Mouse (Mus musculus) midbrain, postnatal 0 days (tissue): ENCODE results near the gene Brms1. TPM values are rescaled to one million over a fixed set of nuclear protein-coding genes. Genes with fewer than 3 reads are reported as not detected.

Experiments used
- ATAC-seq: fragments of 200-750 bp; cut with Nextera tagmentation; 2 replicates; pipeline ENCODE4 v1.8.0; 2017; ENCODE audit warnings: moderate number of reproducible peaks, mild to moderate bottlenecking, moderate TSS enrichment, moderate library complexity; ENCODE audit not compliant: low FRiP score
- DNase-seq: peaks from one replicate; pipeline ENCODE4 v3.0.0-alpha.2; 2015; ENCODE audit warnings: low spot score
- H3K27ac ChIP-seq: fragments of 300-500 bp; sonication (generic); 2 replicates; pipeline ENCODE4 v1.5.1; 2014; ENCODE audit warnings: low read depth, mild to moderate bottlenecking, low read length, mixed read lengths
- H3K27me3 ChIP-seq: fragments of 300-500 bp; sonication (generic); 2 replicates; pipeline ENCODE4 v1.6.1; 2014; ENCODE audit warnings: low read length, control low read depth, mixed read lengths; ENCODE audit not compliant: insufficient read depth
- H3K36me3 ChIP-seq: fragments of 300-500 bp; sonication (generic); 2 replicates; pipeline ENCODE4 v1.6.1; 2014; ENCODE audit warnings: low read length, control low read depth, mixed read lengths; ENCODE audit not compliant: insufficient read depth
- H3K4me1 ChIP-seq: fragments of 300-500 bp; sonication (generic); 2 replicates; pipeline ENCODE4 v1.6.1; 2014; ENCODE audit warnings: mild to moderate bottlenecking, control low read depth, antibody characterized with exemption, low read length, mixed read lengths; ENCODE audit not compliant: insufficient read depth
- H3K4me2 ChIP-seq: fragments of 300-500 bp; sonication (generic); 2 replicates; pipeline ENCODE4 v1.6.1; 2014; ENCODE audit warnings: low read depth, mild to moderate bottlenecking, low read length, mixed read lengths; ENCODE audit not compliant: poor library complexity, severe bottlenecking
- H3K4me3 ChIP-seq: fragments of 300-500 bp; sonication (generic); 2 replicates; pipeline ENCODE4 v1.5.1; 2014; ENCODE audit warnings: low read depth, mild to moderate bottlenecking, low read length, moderate library complexity
- H3K9ac ChIP-seq: fragments of 300-500 bp; sonication (generic); replicated peaks from 2 replicates; pipeline ENCODE4 v1.6.1; 2014; ENCODE audit warnings: mild to moderate bottlenecking, low read length, moderate library complexity, mixed read lengths; ENCODE audit not compliant: poor library complexity, severe bottlenecking
- H3K9me3 ChIP-seq: fragments of 300-500 bp; sonication (generic); 2 replicates; pipeline ENCODE4 v1.6.1; 2016; ENCODE audit warnings: low read length, control low read depth
- CTCF ChIP-seq: IDR thresholded peaks from 2 replicates; pipeline ENCODE4 v1.5.1; 2016; ENCODE audit warnings: antibody characterized with exemption, mild to moderate bottlenecking
- WGBS: fragments of 180-500 bp; shearing (Covaris S2); extraction: QIAGEN DNeasy Blood & Tissue Kit; methylation state at CpG from one replicate; pipeline ENCODE4 v1.1.7; 2014; 5-methylcytosine and 5-hydroxymethylcytosine counted together
- polyA plus RNA-seq: library from polyadenylated mRNA; unstranded; fragments of >200 nt; fragmentation: Nextera tagmentation; extraction: Ambion mirVana; gene quantifications from 2 replicates; pipeline ENCODE4 v1.2.1, GENCODE M21; 2015
- total RNA-seq: library from RNA; depleted of rRNA; stranded (reverse); fragments of >200 nt; gene quantifications from 2 replicates; pipeline ENCODE4 v1.2.3, GENCODE M21; 2014

The Brms1 gene
- total and polyA plus RNA-seq, 2 experiments from 2014 or later, result 15.3 TPM; not detected in 1

GRCm38 (mm10) chr19:5069978-5070377, 28.8 kb downstream of the Brms1 start:
- H3K9me3 ChIP-seq, result no peaks in the 10 kb centered on the region
- ATAC-seq (no peak), DNase-seq (no peak)
- H3K27ac ChIP-seq, result no peak overlapping the region
- peaks cover 29% of the 10 kb centered on the region for H3K27me3 ChIP-seq
- no peaks in the 10 kb centered on the region for H3K36me3 ChIP-seq
- WGBS, result 87% methylated on average over 7 of the region's 7 CpGs
- no peak for TF ChIP-seq CTCF
- H3K4me3 ChIP-seq, result no peak overlapping the region
- peaks cover 11% of the 10 kb centered on the region for H3K4me1 ChIP-seq
- peak overlapping the region; percentile 1; the same call in 1 of the 2 replicates for H3K4me2 ChIP-seq
- no peak overlapping the region for H3K9ac ChIP-seq

- Histone ChIP-seq H3K4me2 (peak overlapping the region; percentile 91), H3K27ac (no peak overlapping the region; the same call in 1 of the 2 replicates), H3K4me1 (peaks cover 11% of the 10 kb centered on the region), H3K4me3 (peak overlapping the region; percentile 45), H3K9ac (peak overlapping the region; percentile 66), H3K27me3 (peaks cover 29% of the 10 kb centered on the region), H3K9me3 (no peaks in the 10 kb centered on the region), H3K36me3 (no peaks in the 10 kb centered on the region)
- ATAC-seq (no peak), DNase-seq (no peak)
- WGBS, result 10% methylated on average over 11 of the region's 11 CpGs
- TF ChIP-seq CTCF, result no peak
Measured at GRCm38 (mm10) chr19:5071077-5071476, 29.9 kb downstream of the Brms1 start.

- Histone ChIP-seq H3K4me1 (peaks cover 11% of the 10 kb centered on the region), H3K4me2 (peak overlapping the region; percentile 91), H3K4me3 (peak overlapping the region; percentile 45), H3K27me3 (peaks cover 29% of the 10 kb centered on the region), H3K9ac (peak overlapping the region; percentile 66), H3K36me3 (no peaks in the 10 kb centered on the region), H3K9me3 (no peaks in the 10 kb centered on the region), H3K27ac (no peak overlapping the region; the same call in 1 of the 2 replicates)
- no peak for TF ChIP-seq CTCF
- under 1% methylated on average over 39 of the region's 40 CpGs for WGBS
- ATAC-seq (peak; percentile 64), DNase-seq (peak; percentile 78)
Measured at GRCm38 (mm10) chr19:5071545-5072369, 30.6 kb downstream of the Brms1 start.

DNA sequence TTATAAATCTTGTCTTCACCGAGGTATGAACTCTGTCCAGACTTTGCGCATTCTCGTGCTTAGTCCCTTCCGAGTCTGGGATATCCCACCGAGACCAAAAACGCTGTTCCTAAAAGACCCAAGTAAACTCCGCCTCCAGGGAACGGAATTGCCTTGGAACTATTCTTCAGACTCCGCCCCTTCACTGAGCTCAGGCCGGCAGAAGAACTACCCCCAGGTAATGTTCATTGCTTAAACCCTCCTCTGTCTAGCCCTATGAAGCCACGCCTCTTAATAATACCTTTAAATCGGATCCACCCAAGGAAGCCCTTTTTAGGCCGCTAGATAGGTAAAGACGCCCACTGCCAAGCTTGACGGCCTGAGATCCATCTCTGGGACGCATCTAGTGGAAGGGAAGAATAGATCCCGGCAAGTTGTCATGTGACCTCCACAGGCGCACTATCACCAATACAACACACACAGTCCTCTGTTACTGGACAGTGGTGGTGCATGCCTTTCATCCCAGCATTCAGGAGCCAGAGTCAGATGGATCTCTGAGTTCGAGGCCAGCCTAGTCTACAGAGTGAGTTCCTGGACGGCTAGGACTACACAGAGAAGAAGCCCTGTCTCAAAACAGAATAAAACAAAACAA, 31.4 kb downstream of the Brms1 start:
- Histone ChIP-seq H3K4me1 (peaks cover 11% of the 10 kb centered on the region), H3K27ac (no peak overlapping the region), H3K36me3 (no peaks in the 10 kb centered on the region), H3K9ac (0 out of 2 replicates have a peak overlapping the region, but pooled peaks have one; percentile 66), H3K4me3 (peak overlapping the region; percentile 45), H3K9me3 (no peaks in the 10 kb centered on the region), H3K27me3 (peaks cover 25% of the 10 kb centered on the region), H3K4me2 (peak overlapping the region; percentile 91)
- WGBS, result 3% methylated on average over 20 of the region's 20 CpGs
- ATAC-seq, result no peak
- no peak for DNase-seq
- no peak for TF ChIP-seq CTCF

DNA sequence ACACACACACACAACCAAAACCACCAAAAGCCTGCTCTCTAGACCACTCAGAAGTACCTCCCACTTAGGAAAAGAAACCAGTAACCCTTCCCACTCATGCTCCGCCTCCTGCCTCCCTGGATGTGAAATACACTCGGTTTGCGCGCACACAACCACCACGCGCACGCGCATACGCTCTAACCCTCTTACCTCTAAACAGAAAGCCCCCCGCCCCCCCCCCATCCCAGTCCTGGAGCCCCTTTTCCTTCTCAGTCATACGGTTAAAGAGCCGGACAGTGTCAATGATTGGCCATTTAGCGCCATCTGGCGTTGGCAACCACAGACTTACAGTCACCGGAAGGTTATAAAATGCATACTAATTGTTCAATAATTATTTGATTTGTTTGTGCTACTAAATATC, 31.9 kb downstream of the Brms1 start:
- H3K4me2 ChIP-seq, result peak overlapping the region; percentile 91
- WGBS, result 2% methylated on average over 15 of the region's 15 CpGs
- H3K4me1 ChIP-seq, result peaks cover 8% of the 10 kb centered on the region
- no peak overlapping the region for H3K9ac ChIP-seq
- peak; percentile 72 for TF ChIP-seq CTCF
- H3K4me3 ChIP-seq, result peak overlapping the region; percentile 45; the same call in 1 of the 2 replicates
- H3K27ac ChIP-seq, result no peak overlapping the region
- H3K27me3 ChIP-seq, result peaks cover 23% of the 10 kb centered on the region
- ATAC-seq (no peak), DNase-seq (peak; percentile 78)
- H3K36me3 ChIP-seq, result no peaks in the 10 kb centered on the region
- no peaks in the 10 kb centered on the region for H3K9me3 ChIP-seq

DNA sequence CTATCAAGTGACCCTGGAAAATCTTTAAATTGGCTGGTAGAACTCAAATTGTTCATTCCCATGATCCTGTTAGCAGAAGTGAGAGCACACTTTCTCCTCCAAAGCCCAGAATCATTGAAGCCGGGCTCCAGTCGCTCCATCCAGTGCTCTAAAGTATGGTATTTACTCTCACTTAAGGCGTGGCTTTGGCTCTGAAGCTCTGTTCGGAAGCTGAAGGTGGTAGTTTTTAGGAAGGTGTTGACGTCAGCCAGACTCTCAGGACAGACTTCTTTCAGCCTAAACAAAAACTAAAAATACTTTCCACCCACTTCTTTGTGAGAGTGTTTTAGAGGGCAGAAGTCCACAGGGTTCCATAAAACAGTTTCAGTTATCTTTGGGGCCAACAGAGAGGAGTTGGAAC, 32.4 kb downstream of the Brms1 start:
- TF ChIP-seq CTCF, result no peak
- Histone ChIP-seq H3K4me1 (peaks cover 8% of the 10 kb centered on the region), H3K4me2 (no peak overlapping the region)

More for the DNA sequence above, 32.4 kb downstream of the Brms1 start:
- Histone ChIP-seq H3K9ac (no peak overlapping the region), H3K27me3 (peaks cover 18% of the 10 kb centered on the region), H3K9me3 (no peaks in the 10 kb centered on the region), H3K4me3 (no peak overlapping the region), H3K27ac (no peak overlapping the region), H3K36me3 (no peaks in the 10 kb centered on the region)
- DNase-seq (no peak), ATAC-seq (no peak)
- 47% methylated on average over 5 of the region's 5 CpGs for WGBS
